Mouse (Mus musculus) gastrocnemius, postnatal 10 days (tissue): ENCODE data around the gene Homer1. TPM values are rescaled to one million over a fixed set of nuclear protein-coding genes. Genes with fewer than 3 reads are reported as not detected.

Experiments used
- DNase-seq: peaks from one replicate; pipeline ENCODE4 v3.0.0; 2021; ENCODE audit warnings: mixed read lengths
- long read RNA-seq, 2 experiments: library from polyadenylated mRNA; stranded (forward); transcript quantifications; one replicate each; pipeline ENCODE4 v2.0.0; 2021
- total RNA-seq, 2 experiments: library from RNA; stranded (reverse); gene quantifications; 2 replicates each; pipeline ENCODE4 v1.2.3; 2021

Gene Homer1
- 10 to 100 TPM; 45.0 to 60.9 TPM for total RNA-seq
- long read RNA-seq, experiment 1, full-length matches to known transcripts: 50 of 57 reads
- long read RNA-seq, experiment 1, partial matches to known transcripts: 1 of 57 reads
- long read RNA-seq, experiment 1, other reads (novel, unspliced or antisense): 6 of 57 reads
- long read RNA-seq, experiment 2, full-length matches to known transcripts: 62 of 66 reads
- long read RNA-seq, experiment 2, partial matches to known transcripts: 1 of 66 reads
- long read RNA-seq, experiment 2, other reads (novel, unspliced or antisense): 3 of 66 reads

- DNase-seq: no peak
Observed at GRCm38 (mm10) chr13:93299316-93299715, at the start of gene Homer1. Homer1 (plus strand) TSS chr13:93299635.

DNA sequence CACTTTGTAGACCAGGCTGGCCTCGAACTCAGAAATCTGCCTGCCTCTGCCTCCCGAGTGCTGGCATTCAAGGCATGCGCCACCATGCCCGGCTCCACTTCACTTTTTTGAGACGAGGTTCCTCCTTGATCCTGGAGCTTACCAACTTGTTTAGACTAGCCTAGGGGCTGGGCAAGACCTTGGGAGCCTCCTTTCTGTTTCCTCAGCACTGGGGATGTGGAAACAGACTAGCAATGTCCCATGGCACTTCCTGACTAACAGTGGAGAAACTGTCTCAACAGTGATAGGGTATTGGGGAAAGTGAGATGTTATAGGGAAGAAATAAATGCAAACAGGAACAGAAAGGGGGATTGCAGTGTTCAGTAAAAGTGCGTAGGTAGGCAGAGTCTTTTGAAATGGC lies 47.7 kb upstream of the Homer1 start:
- no peak for DNase-seq

DNA sequence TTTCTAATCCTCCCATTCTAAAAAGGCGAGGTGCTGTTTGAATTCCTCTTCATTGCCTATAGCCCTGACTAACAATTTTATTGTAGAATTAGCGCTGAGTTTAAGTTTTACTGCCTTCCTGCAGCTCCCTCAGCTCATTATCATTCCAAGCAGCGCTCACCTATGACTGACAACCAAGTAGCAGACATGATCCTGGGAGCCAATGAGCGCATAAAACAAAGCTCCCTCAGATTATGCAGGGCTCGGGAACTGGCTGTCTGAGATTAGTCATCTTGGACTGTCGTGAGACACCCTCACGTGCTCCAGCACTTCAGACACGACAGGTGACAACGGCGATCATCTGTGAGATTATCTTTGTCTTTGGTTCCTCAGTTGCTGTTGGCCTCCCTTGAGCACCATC lies 47.3 kb upstream of the Homer1 start:
- no peak for DNase-seq

DNA sequence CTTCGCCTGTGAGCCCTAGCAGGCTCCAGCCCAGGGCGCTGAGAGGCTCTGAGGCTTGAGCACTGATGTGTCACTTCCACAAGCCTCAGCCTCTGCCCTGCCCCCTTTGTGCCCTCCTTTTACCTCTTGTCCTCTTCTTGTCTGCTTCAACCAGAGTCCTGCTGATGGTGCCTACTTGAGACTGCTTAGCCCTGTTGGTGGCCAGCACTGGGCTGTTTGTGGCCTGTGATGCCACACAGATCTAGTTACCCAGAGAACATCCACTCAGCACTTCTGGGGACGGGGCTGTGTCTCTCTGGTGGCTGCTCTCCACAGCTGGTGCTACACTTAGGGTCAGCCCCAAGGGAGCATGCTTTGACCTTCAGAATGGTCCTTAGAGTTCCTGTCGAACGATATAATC lies 46.5 kb upstream of the Homer1 start:
- no peak for DNase-seq

DNA sequence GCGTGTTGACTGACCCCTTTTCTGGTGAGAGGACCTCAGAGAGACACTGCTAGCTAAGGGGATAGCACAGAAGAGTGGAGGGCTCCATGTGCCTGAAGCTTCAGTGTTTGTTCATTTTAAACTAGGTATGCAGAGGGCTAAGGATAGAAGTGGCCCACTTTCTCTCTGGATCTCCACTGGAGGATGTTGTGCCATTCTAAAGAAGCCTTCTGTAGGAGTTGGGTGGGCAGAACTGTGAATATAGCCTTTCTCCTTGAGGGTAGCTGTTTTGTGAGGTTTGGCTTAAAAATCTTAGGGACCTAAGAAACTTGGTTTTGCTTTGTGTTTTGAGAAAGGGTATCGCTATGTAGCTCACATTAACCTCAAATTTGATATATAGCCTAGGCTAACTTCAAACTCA lies 32.3 kb upstream of the Homer1 start:
- no peak for DNase-seq

GRCm38 (mm10) chr13:93300581-93300980 lies 1.1 kb downstream of the Homer1 start:
- no peak for DNase-seq

DNA sequence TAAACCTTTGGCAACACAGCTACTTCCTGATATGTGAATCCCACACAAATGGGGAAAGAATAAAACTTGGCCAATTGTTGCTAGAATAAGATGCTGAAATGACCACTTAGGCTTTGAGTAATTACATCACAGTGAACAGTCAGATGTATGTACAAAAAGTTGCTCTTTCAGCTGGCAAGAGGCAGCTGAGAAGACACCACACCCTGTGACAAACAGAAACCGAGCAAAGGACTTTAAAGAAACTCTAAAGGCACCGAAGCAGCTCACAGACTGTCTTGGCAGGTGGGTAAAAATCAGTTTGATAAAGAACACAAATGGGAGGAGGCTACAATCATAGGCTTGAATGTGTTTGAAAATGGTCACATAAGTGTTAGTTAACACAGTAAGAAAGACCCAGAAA lies 1.6 kb downstream of the Homer1 start:
- DNase-seq: no peak

- no peak for DNase-seq
Observed at GRCm38 (mm10) chr13:93302846-93303562, 3.6 kb downstream of the Homer1 start.

- DNase-seq: peak; percentile 88
Observed at GRCm38 (mm10) chr13:93303563-93304250, 4.3 kb downstream of the Homer1 start.

GRCm38 (mm10) chr13:93304251-93305001 lies 5.0 kb downstream of the Homer1 start:
- peak; percentile 20 for DNase-seq

- no peak for DNase-seq
Observed at GRCm38 (mm10) chr13:93305149-93305548, 5.7 kb downstream of the Homer1 start.

DNA sequence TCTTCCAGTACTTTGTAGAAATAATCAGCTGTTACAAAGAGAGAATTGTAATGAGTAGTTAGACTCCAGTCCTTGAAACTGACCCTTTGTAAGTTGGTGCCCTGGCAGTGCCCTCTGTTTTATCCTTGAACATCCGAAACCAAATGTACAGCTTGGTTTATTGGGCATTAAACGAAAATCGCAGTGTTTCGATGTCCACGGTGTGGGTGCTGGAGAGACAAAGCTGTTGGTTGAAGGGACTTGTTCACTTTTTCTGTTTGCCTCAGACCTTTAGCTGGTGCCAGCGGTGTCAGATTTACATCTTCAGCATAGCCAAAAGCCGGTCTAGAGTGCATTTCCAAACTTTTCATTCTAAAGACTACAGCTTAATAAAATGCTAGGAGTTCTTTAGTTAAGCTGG lies 6.2 kb downstream of the Homer1 start:
- DNase-seq: peak; percentile 9

GRCm38 (mm10) chr13:93306545-93306944 lies 7.1 kb downstream of the Homer1 start:
- DNase-seq: no peak

DNA sequence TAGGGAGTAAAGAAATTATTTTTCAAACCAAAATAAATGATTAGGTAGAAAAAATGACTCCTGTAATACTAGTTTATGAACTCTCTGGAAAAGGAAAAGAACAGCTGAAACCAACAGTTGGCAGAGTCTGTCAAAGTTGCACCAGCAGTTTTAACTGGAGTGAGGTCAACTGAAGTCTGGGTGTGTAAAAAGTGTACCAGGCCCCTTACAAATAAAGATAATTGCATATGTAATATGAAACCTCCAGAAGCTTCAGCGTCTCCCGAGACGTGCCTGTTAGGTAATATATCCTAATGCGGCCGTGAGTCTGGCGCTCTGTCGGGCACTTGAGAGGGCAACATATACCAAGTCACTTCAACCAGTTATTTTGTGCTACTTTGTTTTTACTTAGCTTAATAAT lies 8.3 kb downstream of the Homer1 start:
- no peak for DNase-seq

DNA sequence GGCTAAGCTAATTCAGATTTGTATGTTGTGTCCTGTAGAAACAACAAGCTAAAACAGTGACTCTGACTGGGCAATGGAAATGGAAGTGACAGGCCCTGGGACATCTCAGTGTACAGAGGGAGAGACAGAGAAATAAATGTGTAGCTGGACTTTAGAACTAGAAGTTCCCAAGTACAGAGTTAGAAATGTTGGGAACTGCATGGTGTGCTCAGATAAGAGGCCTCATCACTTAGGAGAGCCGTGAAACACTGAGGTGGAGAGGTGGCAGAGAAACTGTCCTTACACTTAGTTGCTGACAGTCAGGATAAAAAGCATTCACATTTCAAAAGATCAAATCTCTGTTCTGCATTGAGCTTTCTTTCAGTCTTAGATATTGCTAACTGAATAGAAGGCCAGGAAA lies 9.9 kb downstream of the Homer1 start:
- no peak for DNase-seq

DNA sequence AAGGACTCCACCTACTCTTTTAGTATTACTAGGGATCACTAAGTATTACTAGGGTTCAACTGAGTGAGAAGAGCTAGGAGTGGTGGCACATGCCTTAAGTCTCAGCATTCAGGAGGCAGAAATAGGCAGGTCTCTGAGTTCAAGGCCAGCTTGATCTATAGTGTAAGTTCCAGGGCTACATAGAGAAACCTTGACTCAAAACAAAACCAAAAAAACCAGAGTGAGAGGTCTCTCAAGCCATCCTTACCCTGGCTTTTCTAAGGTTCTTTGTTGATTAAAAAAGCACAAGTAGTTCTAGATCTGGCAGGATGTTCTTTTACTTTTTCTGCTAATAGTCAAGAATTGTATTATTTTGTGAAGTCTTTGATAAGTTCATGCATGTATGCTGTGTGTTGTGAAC lies 13.1 kb downstream of the Homer1 start:
- no peak for DNase-seq

DNA sequence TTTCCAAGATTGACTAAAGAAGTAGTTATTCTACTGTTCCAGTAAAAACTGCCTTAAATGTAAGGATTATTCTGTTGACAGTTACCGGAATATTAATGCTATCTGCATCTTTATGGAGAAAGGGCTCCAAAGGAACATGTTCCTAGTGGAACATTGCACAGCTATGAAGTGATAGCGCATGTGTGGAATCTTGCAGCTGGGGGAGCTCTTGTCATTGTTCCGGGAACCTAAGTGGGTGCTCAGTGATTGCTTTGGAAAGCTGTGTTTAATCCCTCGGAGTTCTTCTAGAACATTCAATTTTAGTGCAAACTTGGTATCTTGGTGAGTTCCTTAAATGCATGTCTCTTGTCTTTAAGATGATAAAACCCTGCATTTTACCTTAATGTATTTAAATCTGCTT lies 14.9 kb downstream of the Homer1 start:
- DNase-seq: no peak

- DNase-seq: no peak
Observed at GRCm38 (mm10) chr13:93320089-93320488, 20.7 kb downstream of the Homer1 start.

- DNase-seq: no peak
Observed at GRCm38 (mm10) chr13:93326326-93326725, 26.9 kb downstream of the Homer1 start.

DNA sequence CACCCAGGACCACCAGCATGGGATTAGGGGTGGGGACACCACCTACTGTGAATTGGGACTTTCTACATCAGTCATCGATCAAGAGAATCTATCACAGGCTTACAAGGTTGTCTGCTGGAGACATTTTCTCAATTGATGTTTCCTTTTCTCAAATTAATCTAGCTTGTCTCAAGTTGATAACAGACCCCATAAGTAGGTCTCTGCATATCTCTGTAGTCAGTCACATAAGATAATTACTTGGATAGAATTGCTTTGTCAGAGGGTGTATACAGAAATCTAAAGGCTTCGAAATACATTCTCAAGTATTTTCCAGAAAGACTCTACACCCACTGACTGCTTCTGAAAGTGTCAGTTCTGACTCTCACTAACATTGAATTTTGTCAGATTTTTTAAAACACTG lies 32.3 kb downstream of the Homer1 start:
- no peak for DNase-seq

GRCm38 (mm10) chr13:93332491-93332890 lies 33.1 kb downstream of the Homer1 start:
- DNase-seq: no peak

DNA sequence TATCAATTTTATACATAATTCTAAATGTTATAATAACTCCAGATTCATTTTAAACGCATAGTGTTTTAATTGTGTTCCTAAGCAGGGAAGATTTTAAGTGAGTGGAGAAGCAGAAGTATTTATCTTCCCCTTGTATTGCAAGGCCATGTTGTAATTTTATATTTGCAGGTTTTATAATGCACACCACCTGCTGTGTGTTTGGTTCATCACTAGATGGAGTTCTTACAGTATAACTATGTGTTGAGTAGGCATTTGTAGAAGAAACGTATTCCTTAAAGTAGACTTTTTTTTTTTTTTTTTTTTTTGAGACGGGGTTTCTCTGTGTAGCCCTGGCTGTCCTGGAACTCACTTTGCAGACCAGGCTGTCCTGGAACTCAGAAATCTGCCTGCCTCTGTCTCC lies 35.9 kb downstream of the Homer1 start:
- DNase-seq: no peak

DNA sequence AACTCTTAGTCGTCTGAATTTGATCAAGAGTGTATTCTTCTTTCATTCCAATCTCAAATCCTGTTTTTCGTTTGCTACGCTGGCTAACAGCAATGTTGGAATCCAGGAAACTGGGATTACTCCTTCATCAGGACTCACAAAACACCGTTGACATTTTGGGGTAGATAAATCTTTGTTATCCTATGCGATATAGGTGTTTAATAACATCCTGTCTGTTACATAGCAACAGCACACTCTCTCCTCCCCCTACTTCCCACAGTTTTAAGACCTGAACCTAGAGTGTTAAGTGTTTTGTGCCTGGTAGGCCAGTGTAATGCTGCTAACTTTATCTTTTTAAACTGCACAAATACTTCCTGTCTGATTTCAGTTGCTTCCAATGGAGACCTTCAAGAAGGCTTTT lies 39.0 kb downstream of the Homer1 start:
- no peak for DNase-seq
